Mouse (Mus musculus): Measurements from ENCODE around the gene Slc22a17.

Gene Slc22a17

DNA sequence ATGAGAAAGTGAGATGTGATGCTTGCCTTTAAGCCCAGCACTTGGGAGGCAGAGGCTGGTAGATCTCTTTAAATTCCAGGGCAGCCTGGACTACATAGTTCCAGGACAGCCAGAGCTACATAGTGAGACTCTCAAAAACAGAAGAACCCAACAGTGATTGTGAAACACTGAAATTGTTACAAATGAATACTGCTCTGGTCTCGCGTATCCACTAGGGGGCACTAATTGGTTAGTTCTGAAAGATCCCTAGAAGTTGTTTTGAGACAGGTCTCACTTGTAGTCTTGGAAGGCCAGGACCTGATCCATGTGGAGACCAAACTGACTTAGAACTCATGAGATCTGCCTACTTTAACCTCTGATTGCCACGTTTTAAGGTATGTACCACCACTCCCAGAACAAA, 12.5 kb downstream of the Slc22a17 start:
- peak; percentile 61 to 64 for DNase-seq (ENCODE audit: low spot score in 2 of 2)

DNA sequence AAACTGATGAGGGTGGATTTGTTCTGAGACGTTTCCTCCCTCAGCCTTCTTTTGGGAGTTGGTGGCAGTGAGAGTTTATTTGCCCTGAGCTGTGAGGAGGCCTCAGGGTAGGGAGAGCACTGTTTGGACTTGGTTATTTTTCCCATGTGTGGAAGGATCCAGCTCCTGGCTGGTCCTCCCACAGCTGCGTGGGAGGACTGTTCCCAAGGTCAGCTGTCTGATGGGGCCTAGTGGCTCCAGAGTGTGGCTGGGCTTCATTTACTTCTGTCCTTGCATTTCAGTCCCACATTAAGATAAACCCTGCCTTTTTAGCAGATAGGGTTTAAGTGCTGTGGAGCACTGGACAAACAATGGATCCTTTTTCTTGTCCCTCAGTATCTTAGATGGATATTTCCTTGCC, 15.5 kb downstream of the Slc22a17 start:
- no peak for DNase-seq (ENCODE audit: low spot score in 2 of 2)

DNA sequence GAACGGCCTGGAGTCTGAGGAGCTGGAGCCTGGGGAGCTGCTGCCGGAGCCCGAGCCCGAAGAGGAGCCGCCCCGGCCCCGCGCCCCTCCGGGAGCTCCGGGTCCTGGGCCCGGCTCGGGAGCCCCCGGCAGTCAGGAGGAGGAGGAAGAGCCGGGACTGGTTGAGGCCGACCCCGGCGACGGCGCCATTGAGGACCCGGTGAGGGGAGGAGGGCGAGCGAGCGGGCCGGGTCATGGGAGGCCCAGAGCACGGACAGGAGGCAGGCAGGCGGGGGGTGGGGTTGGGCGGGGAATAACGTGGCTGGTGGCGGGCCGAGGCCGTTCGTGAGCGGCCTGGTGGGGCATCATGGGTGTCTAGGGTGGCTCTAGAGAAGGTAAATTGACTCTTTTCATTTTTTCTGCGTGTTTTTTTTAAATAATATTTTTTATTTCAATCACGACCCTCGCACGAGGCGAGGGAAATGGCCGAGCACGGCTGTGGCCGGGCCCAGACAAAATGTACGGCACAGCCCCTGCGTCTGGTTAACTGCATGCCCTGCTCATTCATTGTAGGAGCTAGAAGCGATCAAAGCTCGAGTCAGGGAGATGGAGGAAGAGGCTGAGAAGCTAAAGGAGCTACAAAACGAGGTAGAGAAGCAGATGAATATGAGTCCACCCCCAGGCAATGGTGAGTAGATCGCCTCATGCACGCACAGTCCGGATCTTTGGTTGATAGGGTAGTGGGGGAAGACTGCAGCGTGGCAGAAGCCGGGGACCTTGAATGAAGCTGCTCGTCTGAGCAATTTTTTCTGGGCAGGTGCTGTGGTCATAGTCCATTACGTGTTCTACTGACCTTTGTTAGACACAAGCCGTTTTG, 18.4 kb downstream of the Slc22a17 start:
- DNase-seq (ENCODE audit: low spot score in 2 of 2) = peak; percentile 56 to 70

DNA sequence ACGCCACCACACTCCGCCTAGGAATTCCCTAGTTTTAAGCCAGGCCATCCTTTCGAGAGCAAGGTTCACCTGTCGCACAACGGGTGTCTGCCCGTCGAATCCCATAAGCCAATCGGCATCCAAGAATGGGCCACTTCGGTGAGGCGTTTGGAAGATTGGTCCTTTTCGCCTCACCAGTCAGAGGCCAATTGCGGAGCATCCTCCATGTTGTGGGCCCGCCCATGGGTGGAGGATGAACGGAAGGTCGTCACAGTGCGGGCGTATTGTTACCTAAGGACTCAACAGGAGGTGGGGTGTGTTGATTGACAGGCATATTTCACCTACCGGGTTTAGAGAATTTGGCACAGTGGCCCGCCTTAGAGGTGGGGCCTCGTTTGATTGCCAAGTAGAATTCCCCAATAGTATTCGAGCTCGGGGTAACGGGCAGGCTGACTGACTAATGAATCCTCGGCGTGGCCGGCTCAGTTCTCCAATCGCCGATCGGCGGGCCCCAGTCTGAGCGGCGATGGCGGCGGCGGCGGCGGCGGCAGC, 19.2 kb downstream of the Slc22a17 start:
- DNase-seq (ENCODE audit: low spot score in 2 of 2) = peak; percentile 98 to 99

DNA sequence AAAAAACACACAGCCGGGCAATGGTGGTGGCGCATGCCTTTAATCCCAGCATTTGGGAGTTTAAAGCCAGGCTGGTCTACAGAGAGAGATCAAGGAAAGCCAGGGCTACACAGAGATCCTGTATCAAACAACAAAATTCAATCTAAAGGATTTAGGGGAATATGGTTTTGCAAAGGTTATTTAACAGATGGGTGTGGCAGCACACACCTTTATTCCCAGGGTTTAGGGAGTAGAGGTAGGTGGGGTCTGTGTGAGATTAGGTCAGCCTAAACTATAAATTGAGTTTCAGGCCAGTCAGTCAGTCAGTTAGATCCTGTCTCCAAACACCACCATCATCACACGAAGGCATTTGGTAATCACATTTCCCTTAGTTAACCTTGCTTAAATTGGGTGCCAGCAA, 20.7 kb downstream of the Slc22a17 start, which contains the start of gene Pabpn1:
Gene Pabpn1, plus strand, starts transcription at position 301 of the 400 bp plus-strand sequence.
- no peak for DNase-seq (ENCODE audit: low spot score in 2 of 2)

DNA sequence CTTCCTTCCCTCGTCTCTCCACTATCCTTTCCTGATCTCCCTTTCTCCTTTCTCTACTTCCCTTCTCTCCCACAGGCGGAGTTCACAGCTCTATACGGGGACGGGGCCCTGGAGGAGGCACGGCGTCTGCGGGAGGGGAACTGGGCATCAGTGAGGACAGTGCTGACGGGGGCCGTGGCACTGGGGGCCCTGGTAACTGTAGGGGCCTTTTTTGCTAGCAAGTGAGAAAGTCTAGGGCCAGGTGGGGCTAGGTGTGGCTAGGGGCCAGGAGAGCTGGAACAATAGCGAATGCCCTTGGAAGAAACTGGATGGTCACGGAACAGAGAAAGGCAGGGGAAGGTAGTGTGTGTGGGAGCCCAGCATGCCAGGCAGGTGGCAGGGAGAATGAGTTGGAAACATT, 27.6 kb downstream of the Slc22a17 start:
- no peak for DNase-seq (ENCODE audit: low spot score in 2 of 2)

DNA sequence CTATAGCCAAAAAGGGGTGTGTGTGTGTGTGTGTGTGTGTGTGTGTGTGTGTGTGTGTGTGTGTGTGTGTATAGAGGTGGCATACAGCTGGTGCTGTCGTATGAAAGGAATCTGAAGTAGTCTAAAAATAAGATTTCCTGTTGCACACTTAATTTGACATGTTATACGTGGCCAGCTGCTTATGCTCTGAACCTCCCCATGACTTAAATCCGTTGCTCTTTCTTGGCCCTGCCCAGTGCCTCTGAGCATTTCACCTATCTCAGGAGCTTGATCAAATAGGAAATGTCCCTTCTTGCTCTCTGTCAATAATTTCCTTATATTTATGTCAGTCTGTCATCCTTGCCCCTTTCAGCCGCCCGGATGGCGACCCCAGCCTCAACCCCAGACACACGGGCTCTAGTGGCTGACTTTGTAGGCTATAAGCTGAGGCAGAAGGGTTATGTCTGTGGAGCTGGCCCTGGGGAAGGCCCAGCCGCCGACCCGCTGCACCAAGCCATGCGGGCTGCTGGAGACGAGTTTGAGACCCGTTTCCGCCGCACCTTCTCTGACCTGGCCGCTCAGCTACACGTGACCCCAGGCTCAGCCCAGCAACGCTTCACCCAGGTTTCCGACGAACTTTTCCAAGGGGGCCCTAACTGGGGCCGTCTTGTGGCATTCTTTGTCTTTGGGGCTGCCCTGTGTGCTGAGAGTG, 28.8 kb downstream of the Slc22a17 start:
- DNase-seq (ENCODE audit: low spot score in 2 of 2) = no peak

DNA sequence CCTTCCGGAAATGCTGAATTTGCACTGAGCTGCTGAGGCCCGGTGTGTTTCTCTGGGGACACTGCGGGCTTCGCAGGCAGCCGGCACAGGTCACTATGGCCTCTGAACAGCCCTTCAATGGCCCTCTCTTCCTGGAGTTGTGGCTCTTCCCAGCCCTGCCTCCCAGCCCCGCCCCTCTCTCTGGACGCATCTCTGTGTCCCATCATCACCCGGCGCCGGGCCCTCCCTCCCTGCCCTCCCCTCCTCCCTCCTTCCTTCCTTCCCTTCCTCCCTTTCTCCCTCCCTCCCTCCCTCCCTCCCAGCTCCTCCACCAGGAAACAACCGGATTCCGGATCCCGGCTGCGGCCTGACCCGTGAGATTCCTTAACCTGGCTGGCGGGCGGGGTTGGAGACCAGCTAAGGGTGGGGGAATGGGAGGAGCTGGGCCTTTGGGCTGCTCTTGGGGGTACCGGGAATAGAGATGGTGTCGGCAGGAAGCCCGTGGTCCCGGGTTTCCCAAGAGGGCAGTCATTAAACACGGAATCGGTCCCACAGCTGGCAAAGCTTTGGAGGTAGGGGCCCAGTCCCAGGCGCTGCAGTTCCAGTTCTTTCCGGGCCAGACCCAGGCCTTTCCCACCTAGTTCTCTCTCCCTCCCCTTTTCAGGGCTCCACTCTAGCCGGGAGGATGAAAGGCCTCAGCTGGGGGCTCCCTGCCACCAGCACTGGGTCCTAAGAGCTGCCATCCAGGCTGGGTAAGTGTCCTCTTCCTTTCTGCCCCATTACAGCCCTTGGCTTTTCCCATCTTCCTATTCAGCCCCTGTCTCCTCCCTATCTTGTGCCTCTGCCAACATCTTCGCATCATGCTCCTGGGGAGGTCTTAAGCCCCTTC, 29.5 kb downstream of the Slc22a17 start, which contains the start of the genes Bcl2l2 and Gm20521:
Gene Bcl2l2, plus strand, starts transcription at position 224 of the 868 bp plus-strand sequence.
Gene Gm20521, plus strand, starts transcription at position 288 of the 868 bp plus-strand sequence.
- DNase-seq (ENCODE audit: low spot score in 2 of 2) = peak; percentile 62 to 73

DNA sequence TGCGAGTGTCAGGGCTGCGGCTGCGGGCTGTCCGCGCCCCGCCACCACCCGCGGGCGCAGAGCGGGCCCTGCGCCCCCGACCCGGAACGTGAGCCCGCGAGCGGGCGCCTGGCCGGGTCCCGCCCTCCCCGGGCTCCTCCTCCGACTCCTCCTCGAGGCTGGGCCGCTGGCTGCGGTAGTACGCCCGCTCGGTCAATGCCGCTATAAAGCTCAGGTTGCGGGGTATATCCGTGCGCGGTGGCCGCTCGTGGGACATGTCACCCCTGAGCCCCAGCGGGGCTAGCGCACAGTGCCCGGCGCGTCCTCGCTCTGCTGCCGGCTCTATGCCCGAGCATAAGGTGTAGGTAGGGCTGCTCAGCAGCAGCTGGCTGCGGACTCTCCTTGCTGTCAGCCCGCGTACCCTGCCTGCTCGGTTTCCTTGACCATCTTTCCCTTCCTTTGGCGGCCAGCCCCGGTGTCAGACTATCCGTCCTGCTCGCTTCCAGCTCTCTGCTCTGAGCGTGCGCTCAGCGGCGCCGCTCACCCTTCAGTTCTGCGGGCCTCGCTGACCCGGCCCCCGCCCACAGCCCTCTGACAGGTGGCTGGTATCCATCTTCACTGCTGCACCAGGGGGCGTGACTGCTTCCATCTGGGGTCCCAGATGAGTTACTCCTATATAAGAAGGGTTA, 35.8 kb downstream of the Slc22a17 start, which contains the start of gene Ppp1r3e:
Gene Ppp1r3e, minus strand, starts transcription at position 503 of the 668 bp plus-strand sequence.
- DNase-seq (ENCODE audit: low spot score in 2 of 2) = peak; percentile 34 to 69

DNA sequence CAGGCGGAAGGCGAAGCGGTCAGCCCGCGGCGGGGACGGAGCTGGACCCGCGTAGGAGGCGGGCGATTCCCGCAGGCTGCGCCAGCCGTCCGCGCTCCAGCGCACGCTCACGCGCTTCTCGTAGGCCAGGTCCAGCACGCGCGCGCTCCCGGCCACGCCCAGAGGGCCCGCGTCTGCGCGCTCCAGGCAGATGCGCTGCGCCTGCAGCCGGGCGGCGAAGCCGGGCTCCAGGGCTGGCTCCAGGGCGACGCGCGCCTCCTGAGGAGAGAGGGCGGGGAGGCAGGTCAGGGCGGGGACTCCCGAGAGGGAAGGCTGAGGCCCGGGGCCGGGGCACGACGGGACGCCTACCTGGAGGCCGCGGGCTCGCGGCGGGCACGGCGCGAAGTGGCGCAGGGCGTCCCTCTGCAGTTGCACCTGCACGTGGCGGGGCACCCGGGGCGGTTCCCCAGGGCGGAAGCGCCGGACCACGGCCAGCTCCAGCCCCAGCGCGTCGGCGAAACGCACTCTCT, 36.3 kb downstream of the Slc22a17 start:
- peak; percentile 84 to 89 for DNase-seq (ENCODE audit: low spot score in 2 of 2)

DNA sequence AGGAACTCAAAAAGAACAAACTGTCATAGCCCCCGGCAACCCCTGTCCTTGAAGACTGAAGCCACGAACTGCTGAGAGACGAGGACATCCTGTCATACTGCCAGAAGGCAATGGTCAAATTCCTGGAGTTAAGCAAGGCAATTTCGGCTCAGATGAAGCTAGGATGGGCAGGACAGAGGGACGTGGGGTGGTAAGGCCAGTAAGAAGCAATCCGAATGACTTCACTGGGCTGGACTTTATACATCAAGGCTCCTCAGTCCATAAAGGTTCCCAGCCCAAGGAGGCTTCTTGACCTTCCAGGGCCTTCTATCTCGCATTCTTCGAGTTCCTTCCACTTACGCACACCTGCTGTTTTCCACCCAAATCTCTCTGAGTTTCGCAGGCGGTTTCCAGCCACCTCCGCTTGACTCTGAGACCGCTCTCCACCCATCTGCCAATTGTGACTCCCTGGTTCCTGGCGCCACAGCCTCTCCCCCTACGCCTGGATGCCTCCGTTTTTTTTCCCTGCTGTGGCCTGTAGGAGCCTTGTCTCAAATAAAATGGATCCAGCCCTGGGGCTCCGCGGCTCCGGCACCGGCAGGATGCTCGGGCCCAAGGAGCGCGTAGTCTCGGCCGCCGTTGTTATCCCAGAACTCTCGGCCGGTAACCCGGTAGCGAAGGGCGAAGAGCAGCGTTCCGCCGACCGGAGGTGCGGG, 36.9 kb downstream of the Slc22a17 start:
- DNase-seq (ENCODE audit: low spot score in 2 of 2) = peak in 1 of 2 experiments; percentile 37

DNA sequence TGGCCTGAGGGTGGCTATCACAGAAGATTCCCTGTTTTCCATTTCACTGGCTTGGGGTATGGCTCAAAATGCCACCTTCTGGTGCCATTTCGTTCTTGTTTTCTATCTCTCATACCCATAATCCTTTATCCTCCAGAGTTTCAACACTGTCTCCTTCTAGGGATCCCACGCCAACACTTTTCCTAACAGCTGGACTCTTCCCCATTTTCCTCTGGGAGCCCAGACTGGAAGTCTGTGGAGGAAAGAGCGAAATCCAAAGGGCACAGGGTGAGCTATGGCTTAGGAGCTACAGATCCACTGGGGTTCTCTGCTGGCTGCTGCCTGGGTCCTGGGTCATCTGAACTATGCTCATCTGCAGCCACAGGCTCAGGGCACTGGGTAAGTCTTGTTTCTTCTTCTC, 38.8 kb downstream of the Slc22a17 start:
- DNase-seq (ENCODE audit: low spot score in 2 of 2) = no peak

DNA sequence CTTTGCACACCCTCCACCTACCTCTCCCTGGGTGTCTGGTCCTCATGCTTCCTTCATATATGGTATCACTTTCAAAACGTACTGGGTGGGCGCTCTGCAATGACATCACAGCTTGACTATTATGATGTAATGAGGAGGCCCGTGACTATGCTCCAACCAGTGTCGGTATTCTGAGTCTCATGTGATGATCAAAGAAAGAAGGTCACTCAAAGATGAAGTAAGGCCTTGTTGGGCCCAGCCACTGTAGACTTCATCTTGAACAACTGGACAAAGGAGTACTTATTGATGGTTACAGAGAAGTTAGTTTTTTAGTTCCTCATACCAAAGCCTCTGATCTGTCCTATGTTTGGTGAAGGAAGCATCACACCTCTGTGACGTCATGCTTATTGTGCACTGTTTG, 42.1 kb downstream of the Slc22a17 start, which contains the start of gene Homez:
Gene Homez, minus strand, starts transcription at position 101 of the 400 bp plus-strand sequence.
- DNase-seq (ENCODE audit: low spot score in 2 of 2) = no peak

DNA sequence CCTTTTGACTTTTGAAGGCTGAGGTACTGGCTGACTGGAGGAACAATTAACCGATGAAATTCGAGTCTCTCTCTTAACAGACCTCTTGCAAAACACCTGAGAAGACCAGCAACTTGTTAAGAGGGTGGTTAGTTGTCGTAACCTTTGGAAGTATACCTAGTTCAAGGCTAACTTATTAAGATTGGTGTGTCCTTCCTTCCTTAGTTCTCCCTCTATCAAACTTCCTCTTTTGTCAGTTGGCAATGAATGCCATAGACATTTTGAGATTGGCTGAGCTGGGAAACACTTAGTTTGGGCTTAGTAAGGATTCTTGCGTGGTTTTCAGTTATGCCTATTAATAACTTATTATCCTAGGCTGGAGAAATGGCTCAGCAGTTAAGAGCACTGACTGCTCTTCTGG, 44.9 kb downstream of the Slc22a17 start:
- no peak for DNase-seq (ENCODE audit: low spot score in 2 of 2)

DNA sequence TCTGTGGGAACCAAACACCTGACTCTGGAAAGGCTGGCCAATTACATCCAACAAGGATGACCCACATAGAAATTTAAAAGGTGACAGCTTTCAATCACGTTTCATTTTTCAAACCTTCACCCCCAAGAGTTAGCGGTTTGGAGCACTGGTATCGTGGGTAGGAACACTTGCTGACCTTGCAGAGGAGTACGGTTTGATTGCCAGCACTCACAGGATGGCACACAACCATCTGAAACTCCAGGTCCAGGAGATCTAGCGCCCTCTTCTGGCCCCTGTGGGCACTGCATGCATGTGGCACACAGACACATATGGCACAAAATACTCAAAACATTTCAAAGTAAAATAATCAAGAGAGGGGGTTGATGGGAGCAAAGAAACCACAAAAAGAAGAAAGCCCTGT, 46.0 kb downstream of the Slc22a17 start:
- no peak for DNase-seq (ENCODE audit: low spot score in 2 of 2)

DNA sequence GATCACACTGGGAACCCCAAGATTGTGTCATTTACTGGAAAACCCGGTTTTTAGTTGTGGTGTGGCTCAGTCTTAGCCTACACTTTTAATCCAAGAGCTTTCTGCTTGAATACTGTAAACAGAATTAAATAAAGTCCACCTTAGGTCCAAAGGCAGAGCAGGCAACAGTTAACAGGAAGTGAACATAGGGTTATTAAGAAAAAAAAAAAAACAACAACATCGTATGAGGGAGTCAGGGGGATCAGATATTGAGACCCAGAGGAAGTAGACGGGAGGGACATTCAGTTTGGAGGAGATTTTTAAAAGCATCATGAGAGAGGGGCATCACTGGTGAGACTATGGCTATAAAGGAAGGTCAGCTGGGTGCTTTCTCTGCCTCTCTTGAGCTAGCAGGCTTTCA, 46.7 kb downstream of the Slc22a17 start:
- no peak for DNase-seq (ENCODE audit: low spot score in 2 of 2)

DNA sequence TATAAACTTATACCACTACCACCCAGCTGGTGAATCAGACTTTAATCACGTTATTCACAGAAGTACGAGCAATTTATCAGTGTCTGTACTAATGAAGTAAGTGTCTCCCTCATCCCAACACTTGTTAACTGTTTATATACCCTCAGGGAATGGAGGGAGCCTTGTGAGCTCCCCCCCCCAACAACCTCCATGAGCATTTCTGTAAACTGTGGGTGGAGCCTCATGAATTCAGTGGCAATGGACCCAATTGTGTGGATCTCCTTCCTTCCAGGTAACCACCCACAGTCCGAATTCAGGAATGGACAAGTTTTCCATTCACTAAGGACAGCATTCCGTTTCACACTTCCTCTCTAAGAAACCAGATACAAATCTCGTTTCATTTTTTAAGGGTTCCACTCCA, 47.3 kb downstream of the Slc22a17 start:
- no peak for DNase-seq (ENCODE audit: low spot score in 2 of 2)

DNA sequence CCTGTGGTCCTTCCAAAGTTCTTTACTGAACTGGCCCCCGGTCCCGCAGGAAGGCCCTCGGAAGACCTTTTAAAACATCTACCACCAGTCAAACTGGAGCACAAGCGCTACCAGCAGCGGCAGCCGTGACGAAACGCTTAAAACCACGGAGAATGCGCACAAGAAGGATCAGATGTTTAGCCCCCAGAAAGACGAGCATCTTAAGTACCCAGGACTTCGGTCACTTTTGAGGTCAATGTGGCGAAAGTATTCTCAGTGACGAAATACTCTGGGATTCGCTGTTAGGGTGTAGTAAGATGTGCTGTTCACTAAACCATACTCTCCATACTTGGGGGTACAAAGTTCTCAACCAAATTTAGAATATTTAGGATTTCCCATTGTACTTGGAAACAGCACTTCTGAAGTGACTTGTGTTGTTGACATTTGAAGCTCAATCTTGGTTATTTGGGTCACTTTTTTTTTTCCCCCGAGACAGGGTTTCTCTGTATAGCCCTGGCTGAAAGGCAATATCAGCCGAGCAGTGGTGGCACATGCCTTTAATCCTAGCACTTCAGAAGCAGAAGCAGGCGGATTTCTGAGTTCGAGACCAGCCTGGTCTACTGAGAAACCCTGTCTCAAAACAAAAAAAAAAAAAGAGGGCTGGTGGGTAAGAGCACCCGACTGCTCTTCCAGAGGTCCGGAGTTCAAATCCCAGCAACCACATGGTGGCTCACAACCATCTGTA, 48.5 kb downstream of the Slc22a17 start:
- DNase-seq (ENCODE audit: low spot score in 2 of 2) = no peak

Measured in frontal cortex, postnatal 10 days (tissue).